Mouse (Mus musculus) layer of hippocampus, postnatal 14 days (tissue): ENCODE data around the gene Cpne5. TPM values are rescaled to one million over a fixed set of nuclear protein-coding genes. Genes with fewer than 3 reads are reported as not detected.
"Not testable (repeated sequence)": the region's sequence is repeated elsewhere in the genome, so short reads cannot be mapped to it uniquely, and the experiment has no call there.

Source experiments
- DNase-seq, 2 experiments: peaks; one replicate each; pipeline ENCODE4 v3.0.0; 2021 to 2022; ENCODE audit warnings: low spot score in 2 of 2, mixed read lengths in 1 of 2
- total RNA-seq, 2 experiments: library from RNA; stranded (reverse); gene quantifications; 2 replicates each; pipeline ENCODE4 v1.2.3; 2021

The Cpne5 gene
- total RNA-seq, 2 experiments from 2014 or later: 42.5 to 48.4 TPM

GRCm38 (mm10) chr17:29258025-29258558, 20.1 kb upstream of the Cpne5 start:
- no peak for DNase-seq

- DNase-seq: no peak
Measured at GRCm38 (mm10) chr17:29257001-29257511, 19.1 kb upstream of the Cpne5 start.

DNA sequence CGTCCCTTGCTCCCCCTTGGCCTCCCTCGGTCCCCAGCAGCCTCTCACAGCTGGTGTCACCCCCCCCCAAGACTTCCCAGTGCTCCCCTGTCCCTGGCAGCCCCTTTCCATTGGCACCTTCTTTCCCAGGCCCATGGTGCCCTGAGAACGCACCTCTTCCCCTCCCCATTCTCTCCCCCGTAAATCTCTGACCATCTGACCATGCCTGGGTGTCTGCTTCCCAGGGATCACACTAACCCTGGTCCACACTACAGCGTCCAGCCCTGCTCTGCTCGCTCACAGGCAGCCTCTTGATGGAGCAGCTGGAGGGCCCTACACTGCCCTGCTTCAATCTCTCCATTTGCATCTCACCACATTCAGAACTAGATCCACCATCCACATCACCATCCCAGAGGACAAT, 18.5 kb upstream of the Cpne5 start:
- no peak for DNase-seq

DNA sequence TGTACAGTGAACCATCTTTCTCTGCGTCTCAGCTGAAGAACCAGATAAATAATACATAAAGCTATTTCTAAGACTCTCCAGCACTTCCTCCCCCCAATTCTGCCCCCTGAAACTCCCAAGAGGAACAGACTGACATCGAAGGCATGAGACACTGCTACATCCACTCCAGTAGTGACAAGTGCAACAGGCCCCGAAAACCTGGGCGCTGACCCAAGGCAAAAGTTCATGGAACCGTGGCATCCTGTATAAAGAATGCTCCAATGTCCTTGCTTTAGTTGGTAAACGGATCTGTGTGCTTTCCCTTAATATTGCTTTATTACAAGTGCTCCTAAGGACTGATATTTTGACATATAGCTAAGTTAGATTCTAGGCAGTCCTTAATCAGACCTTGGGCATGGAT, 16.8 kb upstream of the Cpne5 start:
- not testable (repeated sequence) for DNase-seq

DNA sequence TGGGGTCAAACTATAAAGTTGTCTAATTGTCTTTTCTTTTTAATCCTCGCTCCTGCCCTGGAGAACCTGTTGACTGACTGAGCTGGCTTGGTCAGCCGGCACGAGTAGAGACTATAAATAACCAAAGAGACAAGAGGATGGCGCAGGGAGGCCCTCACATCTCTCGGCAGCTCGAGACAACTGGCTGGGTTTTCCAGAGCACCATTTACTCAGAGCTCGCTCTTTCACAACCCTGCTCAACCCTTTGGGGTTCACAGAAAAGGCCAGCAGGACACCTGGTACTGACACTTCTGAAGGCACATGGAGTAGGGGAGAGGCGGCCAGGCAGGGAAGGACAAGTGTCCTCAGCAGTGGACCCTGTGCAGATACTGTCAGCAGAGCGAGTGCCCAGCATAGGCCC, 15.7 kb upstream of the Cpne5 start:
- no peak for DNase-seq

- DNase-seq: no peak
Measured at GRCm38 (mm10) chr17:29253236-29253635, 15.3 kb upstream of the Cpne5 start.

- no peak for DNase-seq
Measured at GRCm38 (mm10) chr17:29251608-29252390, 13.8 kb upstream of the Cpne5 start.

DNA sequence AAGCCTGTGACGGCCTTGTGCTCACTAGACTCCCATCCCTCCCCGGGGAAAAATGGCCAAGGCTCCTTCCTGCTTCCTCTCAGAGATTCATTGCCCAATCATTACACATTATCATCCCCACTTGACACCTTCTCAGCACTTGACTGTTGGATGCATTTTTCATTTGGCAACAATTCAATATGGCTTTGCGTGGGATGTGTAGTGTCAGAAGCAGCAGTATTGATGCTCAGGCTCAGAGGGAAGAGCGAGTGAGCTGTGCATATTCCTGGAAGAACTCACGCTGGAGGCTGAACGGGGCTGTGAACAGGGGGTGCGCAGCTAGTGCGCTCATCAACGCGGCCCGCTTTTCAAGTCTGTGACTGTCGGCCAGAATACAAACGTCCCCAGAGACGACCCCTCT, 13.0 kb upstream of the Cpne5 start:
- DNase-seq: not testable (repeated sequence)

- no peak for DNase-seq
Measured at GRCm38 (mm10) chr17:29249512-29249911, 11.5 kb upstream of the Cpne5 start.

DNA sequence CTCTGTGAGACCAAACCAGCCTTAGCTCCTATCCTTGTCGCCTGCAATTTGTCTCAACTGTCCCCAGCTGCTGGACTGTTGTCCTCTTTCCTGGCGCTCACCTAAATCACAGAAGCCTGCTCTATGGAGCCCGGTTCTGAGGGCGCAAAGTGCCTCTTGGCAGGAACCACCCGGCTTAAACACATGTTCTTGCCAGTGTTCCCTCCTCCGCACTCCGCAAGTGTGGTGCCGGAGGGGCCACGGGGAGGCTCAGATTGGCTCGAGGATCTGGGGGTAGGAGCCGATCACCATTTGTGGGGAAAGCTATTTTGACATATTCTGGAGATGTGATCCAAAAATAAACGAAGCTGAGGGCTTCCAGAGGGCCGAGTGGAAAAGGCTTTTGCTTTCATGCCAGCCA, 9.9 kb upstream of the Cpne5 start:
- no peak for DNase-seq

DNA sequence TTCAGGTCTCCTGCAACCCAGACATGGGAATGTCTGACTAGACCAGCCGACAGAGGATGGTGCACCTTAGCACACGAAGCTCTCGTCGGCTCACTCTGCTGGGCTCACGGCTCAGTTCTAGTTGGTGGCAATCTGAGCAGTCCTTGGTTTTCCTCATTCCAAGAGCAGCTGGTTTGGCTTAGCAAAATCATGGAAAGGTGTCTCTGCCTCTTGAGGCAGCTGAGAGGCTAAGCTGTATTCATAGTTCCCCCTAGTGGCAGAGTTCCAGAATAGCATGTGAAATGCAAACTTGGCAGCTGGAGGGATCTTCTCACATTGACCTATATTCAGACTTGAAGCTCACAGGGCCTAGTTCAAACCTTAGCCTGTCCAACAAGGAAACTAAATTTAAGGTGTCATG, 8.6 kb upstream of the Cpne5 start:
- peak; percentile 31 to 61 for DNase-seq

DNA sequence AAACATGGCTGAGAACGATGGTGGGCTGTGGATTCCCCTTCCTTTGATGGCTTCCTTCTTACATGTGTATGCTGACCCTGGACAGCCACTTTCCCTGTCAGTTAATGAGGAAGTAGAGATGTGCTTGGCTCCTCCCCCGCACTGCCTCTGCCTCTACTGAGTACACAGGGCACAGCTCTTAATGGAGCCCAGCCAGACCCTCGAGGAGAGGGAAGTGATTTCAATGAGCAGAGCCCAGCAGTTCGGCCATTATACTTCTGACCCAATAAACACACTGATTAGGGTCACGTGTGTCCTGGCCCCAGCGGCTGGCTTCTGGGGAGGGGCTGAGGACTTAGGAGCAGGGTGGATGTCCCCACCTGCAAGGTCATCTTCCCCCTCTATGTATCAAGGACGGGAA, 7.8 kb upstream of the Cpne5 start:
- DNase-seq: no peak

DNA sequence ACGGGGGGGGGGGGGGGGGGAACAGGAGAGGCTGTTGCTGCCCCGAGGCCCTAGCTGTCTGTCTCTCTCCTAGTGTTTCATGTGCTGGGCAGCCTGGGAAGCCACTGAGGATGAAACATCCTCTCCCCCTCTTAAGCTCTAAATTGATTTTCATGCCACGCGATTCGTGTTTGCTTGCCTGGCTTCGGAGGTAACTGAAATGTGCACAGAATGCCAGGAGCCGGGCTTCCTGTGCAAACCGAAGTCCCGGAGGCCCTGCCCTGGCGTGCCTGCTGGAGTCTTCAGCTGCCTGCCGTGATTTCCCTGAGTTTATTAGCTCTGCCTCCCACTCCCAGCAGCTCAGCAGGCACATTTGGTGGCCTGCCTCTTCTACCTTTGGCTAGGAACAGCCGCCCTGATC, 6.9 kb upstream of the Cpne5 start:
- no peak for DNase-seq

DNA sequence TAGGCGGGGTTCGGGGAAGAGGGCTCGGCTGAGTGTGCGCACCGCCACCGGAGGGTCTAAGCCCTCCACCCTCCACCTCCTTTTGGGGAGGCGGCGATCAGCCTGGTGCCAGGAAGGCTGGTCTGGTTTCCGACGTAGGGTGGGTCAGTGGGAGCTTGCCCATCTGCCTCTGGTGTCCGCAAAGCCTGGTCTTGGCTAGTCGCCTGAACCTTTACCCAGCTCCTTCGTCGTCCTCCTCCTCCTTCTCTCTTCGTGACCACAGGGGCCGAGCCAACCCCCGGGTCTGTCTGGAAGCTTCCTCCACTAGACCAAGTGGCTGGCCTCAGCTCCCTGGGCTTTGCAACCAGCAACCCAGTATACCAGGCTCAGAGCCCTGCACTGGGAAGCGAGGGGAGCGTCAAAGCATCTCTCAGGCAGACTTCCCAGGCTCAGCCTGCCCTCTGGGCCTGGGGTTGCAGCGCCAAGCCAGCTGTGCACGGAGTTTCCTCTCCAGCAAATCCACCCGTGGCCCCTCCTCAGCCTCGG, 516 bp upstream of the Cpne5 start:
- no peak for DNase-seq

- no peak for DNase-seq
Measured at GRCm38 (mm10) chr17:29237267-29237771, 648 bp downstream of the Cpne5 start.

DNA sequence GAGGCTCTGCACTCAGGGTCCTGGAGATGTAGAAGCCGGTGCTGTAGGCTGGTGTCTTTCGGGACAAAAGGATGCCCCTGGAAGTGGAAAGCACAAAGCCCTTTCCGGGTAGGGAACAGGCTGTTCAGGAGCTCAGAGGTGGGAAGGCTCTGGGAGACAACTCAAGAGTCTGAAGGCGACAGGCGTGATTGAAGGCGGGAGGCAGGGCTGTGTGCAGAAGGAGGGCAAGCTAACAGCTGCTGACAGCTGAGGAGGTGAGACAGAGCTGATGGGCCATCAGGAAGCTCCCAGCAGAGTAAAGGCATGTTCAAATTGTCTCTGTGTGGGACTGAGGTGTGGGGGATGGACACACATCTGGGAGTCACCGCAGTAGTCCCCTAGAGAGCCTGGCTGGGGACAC, 1.9 kb downstream of the Cpne5 start:
- DNase-seq: no peak

DNA sequence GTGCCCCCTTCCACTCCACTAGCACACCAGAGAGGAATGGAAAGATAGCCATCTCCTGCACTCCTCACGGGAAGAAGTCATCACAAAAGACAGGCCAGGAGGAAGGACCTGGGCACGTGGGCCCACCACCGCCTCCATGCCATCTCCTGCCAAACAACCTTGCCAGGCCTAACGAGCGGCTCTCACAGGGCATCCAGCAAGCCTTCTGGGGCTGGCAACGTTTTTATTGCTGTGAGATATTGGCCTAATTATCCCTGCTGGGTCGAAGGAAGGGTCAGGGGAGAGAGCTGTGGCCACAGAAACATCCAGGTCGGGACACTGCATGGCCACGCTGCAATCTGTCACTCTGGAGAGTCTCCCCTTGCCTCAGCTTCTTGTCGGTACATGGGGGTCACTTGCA, 6.9 kb downstream of the Cpne5 start:
- no peak for DNase-seq

GRCm38 (mm10) chr17:29220631-29221030, 17.3 kb downstream of the Cpne5 start:
- no peak for DNase-seq

DNA sequence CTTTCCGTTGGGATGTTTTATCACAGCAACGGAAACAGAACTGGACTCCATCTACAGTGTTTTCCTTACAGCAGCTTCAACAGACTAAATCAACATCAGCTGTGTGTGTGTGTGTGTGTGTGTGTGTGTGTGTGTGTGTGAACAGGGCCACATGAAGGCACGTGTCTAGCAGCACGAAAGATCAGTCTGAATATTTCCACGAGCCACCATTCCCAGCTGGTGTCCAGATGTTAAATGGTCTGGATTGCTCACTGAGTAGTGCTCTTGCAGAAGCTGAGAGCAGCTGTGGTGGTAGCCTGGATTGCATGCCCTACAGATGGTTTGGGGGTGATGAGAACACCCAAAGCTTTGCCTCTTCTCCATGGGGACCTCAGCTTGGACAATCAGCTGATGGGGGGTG, 19.9 kb downstream of the Cpne5 start:
- no peak for DNase-seq

DNA sequence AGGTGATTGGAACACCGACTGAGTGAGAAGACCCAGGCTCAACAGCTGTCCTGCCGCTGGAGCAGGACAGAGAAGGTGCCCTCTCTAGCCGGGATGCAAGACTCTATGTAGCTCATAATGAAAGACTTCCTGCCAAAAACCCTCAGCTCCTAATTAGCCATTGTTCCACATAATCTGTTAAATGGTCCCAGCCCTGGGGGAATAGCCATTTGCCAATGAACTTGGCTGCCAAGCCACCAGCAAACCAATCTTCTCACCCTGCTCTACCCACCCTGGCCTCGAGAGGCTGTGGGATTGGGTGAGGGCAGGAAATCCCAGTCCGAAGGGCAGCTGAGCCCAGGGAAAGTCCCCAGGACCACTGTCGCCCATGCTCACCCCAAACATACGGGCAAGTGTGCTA, 21.9 kb downstream of the Cpne5 start:
- DNase-seq: no peak

GRCm38 (mm10) chr17:29214655-29215054, 23.3 kb downstream of the Cpne5 start:
- DNase-seq: no peak

DNA sequence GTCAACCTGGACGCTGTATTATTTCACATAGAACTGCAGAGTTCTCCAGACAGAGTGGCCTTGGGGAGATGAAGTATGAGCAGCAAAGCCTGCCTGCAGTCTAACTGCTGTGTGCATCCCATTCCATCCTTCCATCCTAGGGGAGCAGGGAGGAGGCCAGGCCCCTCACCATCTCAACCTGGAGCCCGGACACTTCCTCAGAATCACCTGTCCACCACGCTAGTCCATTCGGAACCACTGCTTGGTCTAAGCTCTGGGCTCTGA, 23.8 kb downstream of the Cpne5 start:
- DNase-seq: no peak
